Mouse (Mus musculus) lung, embryonic 14.5 days (tissue): ENCODE results near the gene Cdc42ep2. TPM values are rescaled to one million over a fixed set of nuclear protein-coding genes. Genes with fewer than 3 reads are reported as not detected.
A peak's percentile ranks its signal among the peaks of the same experiment; 100 is the strongest.

Experiments used
- ATAC-seq: fragments of 200-750 bp; cut with Nextera tagmentation; 2 replicates; pipeline ENCODE4 v1.8.0; 2017; ENCODE audit warnings: mild to moderate bottlenecking, moderate TSS enrichment, moderate library complexity; ENCODE audit not compliant: insufficient read depth
- DNase-seq: peaks from one replicate; pipeline ENCODE4 v3.0.0-alpha.2; 2015
- H3K27ac ChIP-seq: fragments of 300-500 bp; sonication (generic); 2 replicates; pipeline ENCODE4 v1.5.1; 2014; ENCODE audit warnings: low read depth, mild to moderate bottlenecking, moderate library complexity
- H3K27me3 ChIP-seq: fragments of 300-500 bp; sonication (generic); 2 replicates; pipeline ENCODE4 v1.6.1; 2014; ENCODE audit warnings: low read length, control low read depth; ENCODE audit not compliant: insufficient read depth
- H3K36me3 ChIP-seq: fragments of 300-500 bp; sonication (generic); 2 replicates; pipeline ENCODE4 v1.6.1; 2014; ENCODE audit warnings: control low read depth; ENCODE audit not compliant: insufficient read depth
- H3K4me1 ChIP-seq: fragments of 300-500 bp; sonication (generic); 2 replicates; pipeline ENCODE4 v1.6.1; 2014; ENCODE audit warnings: antibody characterized with exemption, control low read depth; ENCODE audit not compliant: insufficient read depth
- H3K4me2 ChIP-seq: fragments of 300-500 bp; sonication (generic); 2 replicates; pipeline ENCODE4 v1.6.1; 2014; ENCODE audit warnings: mild to moderate bottlenecking
- H3K4me3 ChIP-seq: fragments of 300-500 bp; sonication (generic); 2 replicates; pipeline ENCODE4 v1.5.1; 2014; ENCODE audit warnings: low read depth, low read length
- H3K9ac ChIP-seq: fragments of 300-500 bp; sonication (generic); 2 replicates; pipeline ENCODE4 v1.6.1; 2014
- H3K9me3 ChIP-seq: fragments of 300-500 bp; sonication (generic); 2 replicates; pipeline ENCODE4 v1.6.1; 2016; ENCODE audit warnings: low read depth, low read length, control low read depth
- CTCF ChIP-seq: IDR thresholded peaks from 2 replicates; pipeline ENCODE4 v1.5.1; 2016; ENCODE audit warnings: antibody characterized with exemption, low read depth
- WGBS: fragments of 180-500 bp; shearing (Covaris S2); extraction: QIAGEN DNeasy Blood & Tissue Kit; methylation state at CpG from one replicate; pipeline ENCODE4 v1.1.7; 2014; 5-methylcytosine and 5-hydroxymethylcytosine counted together
- polyA plus RNA-seq: library from polyadenylated mRNA; unstranded; fragments of >200 nt; fragmentation: Nextera tagmentation; extraction: Ambion mirVana; gene quantifications from 2 replicates; pipeline ENCODE4 v1.2.1, GENCODE M21; 2014

Gene Cdc42ep2
- polyA plus RNA-seq, 1 experiment from 2014 or later = 9.9 TPM

DNA sequence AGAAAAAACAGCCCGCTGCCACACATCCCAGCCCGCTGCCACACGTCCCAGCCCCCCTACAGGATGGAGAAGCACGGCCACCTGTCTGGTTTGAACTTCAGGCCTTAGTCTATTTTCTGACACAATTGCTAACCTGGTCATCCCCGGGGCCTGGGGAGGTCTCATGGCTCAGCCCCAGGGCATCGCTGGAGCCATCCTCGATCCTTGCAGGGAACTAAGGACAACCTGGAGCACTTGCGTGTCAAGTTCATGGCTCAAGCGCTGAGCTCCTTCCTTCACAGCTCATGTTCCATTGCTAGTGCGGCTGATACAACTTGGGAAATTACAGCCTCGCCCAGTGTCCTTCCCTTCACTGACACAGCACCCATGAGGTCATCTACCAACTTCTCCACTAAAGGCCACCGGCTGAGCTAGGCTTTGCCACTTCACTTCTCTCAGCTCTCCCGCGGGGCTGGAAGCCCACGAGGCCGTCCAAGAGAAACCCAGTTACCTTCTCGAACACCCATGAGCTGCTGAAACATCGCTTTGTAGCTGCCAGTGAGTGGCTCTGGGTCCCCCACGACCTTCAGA lies 28.7 kb upstream of the Cdc42ep2 start:
- H3K4me1 ChIP-seq = no peaks in the 10 kb centered on the region; the same call in 1 of the 2 replicates
- no peak for TF ChIP-seq CTCF
- H3K4me3 ChIP-seq = no peak overlapping the region
- ATAC-seq (no peak), DNase-seq (no peak)
- no peaks in the 10 kb centered on the region for H3K27me3 ChIP-seq
- 94% methylated on average over 19 of the region's 19 CpGs for WGBS
- H3K4me2 ChIP-seq = no peak overlapping the region
- no peaks in the 10 kb centered on the region for H3K9me3 ChIP-seq
- H3K9ac ChIP-seq = no peak overlapping the region
- H3K36me3 ChIP-seq = peaks cover 90% of the 10 kb centered on the region
- H3K27ac ChIP-seq = peak overlapping the region; percentile 24; the same call in 1 of the 2 replicates

- WGBS = 73% methylated on average over 13 of the region's 13 CpGs
- H3K9ac ChIP-seq = no peak overlapping the region
- TF ChIP-seq CTCF = no peak
- H3K4me1 ChIP-seq = no peaks in the 10 kb centered on the region; the same call in 1 of the 2 replicates
- no peak overlapping the region for H3K4me3 ChIP-seq
- peak overlapping the region; percentile 60; the same call in 1 of the 2 replicates for H3K27ac ChIP-seq
- peak; percentile 76 for DNase-seq
- H3K9me3 ChIP-seq = no peaks in the 10 kb centered on the region
- H3K36me3 ChIP-seq = peaks cover 95% of the 10 kb centered on the region
- H3K4me2 ChIP-seq = 0 out of 2 replicates have a peak overlapping the region, but pooled peaks have one; percentile 4
- no peaks in the 10 kb centered on the region for H3K27me3 ChIP-seq
- ATAC-seq = peak; percentile 47
Observed at GRCm38 (mm10) chr19:5952071-5952691, 27.6 kb upstream of the Cdc42ep2 start.

GRCm38 (mm10) chr19:5951631-5952030 lies 27.0 kb upstream of the Cdc42ep2 start:
- WGBS = 88% methylated on average over 16 of the region's 16 CpGs
- no peak for TF ChIP-seq CTCF
- peaks cover 92% of the 10 kb centered on the region for H3K36me3 ChIP-seq
- H3K4me2 ChIP-seq = 0 out of 2 replicates have a peak overlapping the region, but pooled peaks have one; percentile 4
- no peak overlapping the region for H3K9ac ChIP-seq
- ATAC-seq (no peak), DNase-seq (no peak)
- H3K4me3 ChIP-seq = no peak overlapping the region
- no peaks in the 10 kb centered on the region; the same call in 1 of the 2 replicates for H3K4me1 ChIP-seq
- no peaks in the 10 kb centered on the region for H3K27me3 ChIP-seq
- H3K9me3 ChIP-seq = no peaks in the 10 kb centered on the region
- H3K27ac ChIP-seq = peak overlapping the region; percentile 60; the same call in 1 of the 2 replicates

- H3K4me2 ChIP-seq = no peak overlapping the region
- peaks cover 89% of the 10 kb centered on the region for H3K36me3 ChIP-seq
- 89% methylated on average over 11 of the region's 11 CpGs for WGBS
- peaks cover 9% of the 10 kb centered on the region for H3K4me1 ChIP-seq
- H3K9me3 ChIP-seq = no peaks in the 10 kb centered on the region
- H3K27ac ChIP-seq = no peak overlapping the region
- H3K4me3 ChIP-seq = no peak overlapping the region
- ATAC-seq (no peak), DNase-seq (no peak)
- H3K27me3 ChIP-seq = no peaks in the 10 kb centered on the region
- no peak overlapping the region for H3K9ac ChIP-seq
- no peak for TF ChIP-seq CTCF
Observed at GRCm38 (mm10) chr19:5950218-5950617, 25.6 kb upstream of the Cdc42ep2 start.

DNA sequence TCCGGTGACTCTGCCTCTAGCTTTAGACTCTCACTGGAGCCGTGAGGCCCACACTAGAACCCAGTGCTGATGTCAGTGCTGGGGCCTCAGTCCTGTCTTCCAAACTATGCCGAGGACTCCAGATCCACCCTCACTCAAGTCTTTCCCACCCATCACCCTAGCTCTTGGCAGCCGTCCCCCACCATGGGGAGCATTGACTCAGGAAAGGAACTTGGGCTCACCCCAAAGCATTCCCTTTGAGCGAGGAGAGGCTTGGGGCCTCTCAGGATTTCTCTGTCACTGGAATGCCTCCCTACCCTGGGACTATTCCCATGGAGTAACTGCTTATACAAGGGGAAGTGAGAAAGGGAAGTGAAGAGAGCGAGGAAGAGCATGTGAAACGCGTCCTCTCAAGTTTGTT lies 21.3 kb upstream of the Cdc42ep2 start:
- Histone ChIP-seq H3K4me2 (no peak overlapping the region), H3K4me1 (peaks cover 21% of the 10 kb centered on the region), H3K4me3 (no peak overlapping the region), H3K9ac (peak overlapping the region; percentile 5), H3K9me3 (no peaks in the 10 kb centered on the region), H3K27me3 (no peaks in the 10 kb centered on the region), H3K36me3 (peaks cover 77% of the 10 kb centered on the region), H3K27ac (peak overlapping the region; percentile 79)
- no peak for TF ChIP-seq CTCF
- 38% methylated on average over 8 of the region's 8 CpGs for WGBS
- ATAC-seq (peak; percentile 12; the same call in 1 of the 2 replicates), DNase-seq (peak; percentile 55)

DNA sequence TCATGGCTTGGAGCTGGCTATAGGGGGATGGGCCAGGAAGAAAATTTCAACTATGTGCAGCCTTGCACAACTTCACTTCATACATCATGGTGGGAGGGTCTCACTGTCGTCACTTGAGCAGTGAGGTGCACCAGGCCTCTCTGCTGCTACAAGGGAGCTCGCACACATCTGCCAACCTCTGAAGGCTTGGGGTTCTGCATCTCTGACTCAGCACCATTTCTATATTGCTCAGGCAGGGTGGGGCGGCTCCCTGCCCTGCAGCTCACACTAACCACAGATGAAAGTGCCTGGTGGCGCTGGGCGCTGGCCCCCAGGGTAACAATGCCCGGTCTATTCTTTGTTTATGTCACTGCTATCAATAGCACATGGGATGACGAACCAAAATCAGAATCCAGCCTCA lies 20.4 kb upstream of the Cdc42ep2 start:
- ATAC-seq = peak; percentile 86
- peaks cover 21% of the 10 kb centered on the region for H3K4me1 ChIP-seq
- peaks cover 74% of the 10 kb centered on the region for H3K36me3 ChIP-seq
- no peak overlapping the region for H3K4me3 ChIP-seq
- no peak overlapping the region for H3K9ac ChIP-seq
- WGBS = 43% methylated on average over 7 of the region's 7 CpGs
- H3K27me3 ChIP-seq = no peaks in the 10 kb centered on the region
- no peaks in the 10 kb centered on the region for H3K9me3 ChIP-seq
- peak overlapping the region; percentile 79; the same call in 1 of the 2 replicates for H3K27ac ChIP-seq
- TF ChIP-seq CTCF = no peak
- H3K4me2 ChIP-seq = peak overlapping the region; percentile 10; the same call in 1 of the 2 replicates
- peak; percentile 87 for DNase-seq

GRCm38 (mm10) chr19:5944145-5944544 lies 19.5 kb upstream of the Cdc42ep2 start:
- H3K9ac ChIP-seq = no peak overlapping the region
- H3K36me3 ChIP-seq = peaks cover 75% of the 10 kb centered on the region
- ATAC-seq (no peak), DNase-seq (no peak)
- H3K4me1 ChIP-seq = peaks cover 21% of the 10 kb centered on the region
- no peak overlapping the region for H3K4me2 ChIP-seq
- H3K9me3 ChIP-seq = no peaks in the 10 kb centered on the region
- H3K4me3 ChIP-seq = no peak overlapping the region
- H3K27ac ChIP-seq = peak overlapping the region; percentile 70; the same call in 1 of the 2 replicates
- TF ChIP-seq CTCF = no peak
- H3K27me3 ChIP-seq = no peaks in the 10 kb centered on the region
- WGBS = 47% methylated on average over 8 of the region's 8 CpGs
